Mouse (Mus musculus): ENCODE data around the gene B2m. TPM values are rescaled to one million over a fixed set of nuclear protein-coding genes. Genes with fewer than 3 reads are reported as not detected.

Gene B2m
- total and polyA plus RNA-seq, 3 experiments, result 29.6 to 2,007 (median 996) TPM

DNA sequence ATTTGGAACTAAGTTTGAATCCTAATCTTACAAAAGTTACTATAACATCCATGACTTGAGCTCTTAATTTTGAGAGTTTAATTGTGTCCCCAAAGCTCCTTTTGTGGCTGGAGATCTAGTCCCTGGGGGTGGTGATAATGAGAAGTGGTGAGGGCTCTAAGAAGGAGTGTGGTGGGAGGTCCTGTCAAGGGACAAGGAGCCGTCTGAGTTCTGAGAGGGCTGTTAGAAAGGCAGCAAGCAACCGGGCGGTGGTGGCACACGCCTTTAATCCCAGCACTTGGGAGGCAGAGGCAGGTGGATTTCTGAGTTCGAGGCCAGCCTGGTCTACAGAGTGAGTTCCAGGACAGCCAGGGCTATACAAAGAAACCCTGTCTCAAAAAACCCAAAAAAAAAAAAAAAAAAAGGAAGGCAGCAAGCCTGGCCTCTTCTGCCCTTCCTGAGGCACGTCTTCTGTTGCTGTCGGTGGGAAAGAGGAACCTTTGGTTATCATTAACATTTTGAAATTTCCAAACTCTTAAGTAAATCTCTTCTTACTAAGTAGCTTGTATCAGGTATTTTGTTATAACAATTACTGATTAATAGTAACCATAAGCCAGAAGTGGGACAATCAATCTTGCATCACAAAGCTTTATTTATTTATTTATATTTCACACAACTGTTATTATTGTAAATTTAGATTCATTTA, 6.3 kb downstream of the B2m start:
- no peak for TF ChIP-seq GATA1 (IDR thresholded peaks at IDR 0.05; ENCODE audit: borderline replicate concordance, low read length)
- no peak for TF ChIP-seq POLR2AphosphoS5 (IDR thresholded peaks at IDR 0.05; ENCODE audit: insufficient replicate concordance, low read depth, low read length)
- TF ChIP-seq TAL1 (conservative IDR thresholded peaks at IDR 0.05; ENCODE audit: low read depth, low read length), result no peak
- no peak for TF ChIP-seq GATA2 (IDR thresholded peaks at IDR 0.05; ENCODE audit: borderline replicate concordance, low read depth, low read length)
- no peak for TF ChIP-seq CTCF (IDR thresholded peaks at IDR 0.05; ENCODE audit: low read depth, low read length)
- Histone ChIP-seq H3K9me3 (replicated peaks) (no peaks in the 10 kb centered on the region), H3K36me3 (replicated peaks) (peaks cover 65% of the 10 kb centered on the region), H3K27me3 (ENCODE audit: insufficient read depth, low read length) (no peaks in the 10 kb centered on the region), H3K4me3 (ENCODE audit: low read depth, low read length) (no peak overlapping the region), H3K4me1 (ENCODE audit: insufficient read depth, low read depth, low read length) (peaks cover 65% of the 10 kb centered on the region)
- DNase-seq (ENCODE audit: low spot score) (no peak), ATAC-seq (ENCODE audit: extremely low read depth, insufficient number of reproducible peaks, low FRiP score, poor library complexity, severe bottlenecking) (no peak)

DNA sequence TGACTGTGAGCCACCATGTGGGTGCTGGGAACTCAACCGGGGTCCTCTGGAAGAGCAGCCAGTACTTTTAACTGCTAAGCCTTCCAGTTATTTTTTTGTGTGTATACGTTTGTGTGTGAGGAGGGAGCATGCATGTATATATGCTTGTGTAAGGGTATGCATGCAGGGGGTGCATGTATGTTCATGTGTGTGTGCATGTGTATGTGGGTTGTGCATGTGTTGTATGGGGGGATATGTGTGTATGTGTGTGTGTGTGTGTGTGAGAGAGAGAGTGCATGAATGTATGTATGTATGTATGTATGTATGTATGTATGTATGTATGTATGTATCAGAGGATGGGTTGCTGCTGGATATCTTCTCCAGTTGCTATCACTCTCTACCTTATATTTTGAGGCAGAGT, 7.0 kb downstream of the B2m start:
- Histone ChIP-seq H3K36me3 (replicated peaks) (peaks cover 65% of the 10 kb centered on the region), H3K9me3 (replicated peaks) (no peaks in the 10 kb centered on the region), H3K27me3 (ENCODE audit: insufficient read depth, low read length) (no peaks in the 10 kb centered on the region), H3K4me3 (ENCODE audit: low read depth, low read length) (no peak overlapping the region), H3K4me1 (ENCODE audit: insufficient read depth, low read depth, low read length) (peaks cover 59% of the 10 kb centered on the region)
- TF ChIP-seq TAL1 (conservative IDR thresholded peaks at IDR 0.05; ENCODE audit: low read depth, low read length) (no peak), POLR2AphosphoS5 (IDR thresholded peaks at IDR 0.05; ENCODE audit: insufficient replicate concordance, low read depth, low read length) (peak; percentile 65; the same call in 1 of the 2 replicates)
- ATAC-seq (ENCODE audit: extremely low read depth, insufficient number of reproducible peaks, low FRiP score, poor library complexity, severe bottlenecking) (no peak), DNase-seq (ENCODE audit: low spot score) (no peak)

DNA sequence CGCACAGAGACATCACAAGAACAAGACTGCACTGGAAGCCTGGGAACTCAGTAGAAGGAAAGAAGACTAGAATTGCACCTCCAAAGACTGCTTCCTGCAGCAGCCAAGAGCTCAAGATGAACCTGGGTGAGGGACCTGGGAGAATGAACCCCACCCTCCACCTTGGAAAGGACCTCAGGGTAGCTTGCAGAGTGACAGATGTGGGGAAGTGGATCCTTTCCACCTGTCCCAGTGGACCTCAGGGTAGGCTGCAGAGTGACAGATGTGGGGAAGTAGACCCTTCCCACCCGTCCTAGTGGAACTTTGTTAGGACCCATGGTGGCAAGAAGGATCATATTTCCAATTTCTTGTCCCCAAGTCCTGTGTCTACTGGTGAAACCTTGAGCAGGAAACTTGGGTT, 7.8 kb downstream of the B2m start:
- no peaks in the 10 kb centered on the region for H3K9me3 ChIP-seq (replicated peaks)
- DNase-seq (ENCODE audit: low spot score), result no peak
- TF ChIP-seq GATA1 (IDR thresholded peaks at IDR 0.05; ENCODE audit: borderline replicate concordance, low read length), result no peak
- no peak for TF ChIP-seq CTCF (IDR thresholded peaks at IDR 0.05; ENCODE audit: low read depth, low read length)
- TF ChIP-seq GATA2 (IDR thresholded peaks at IDR 0.05; ENCODE audit: borderline replicate concordance, low read depth, low read length), result no peak
- TF ChIP-seq TAL1 (conservative IDR thresholded peaks at IDR 0.05; ENCODE audit: low read depth, low read length), result no peak
- TF ChIP-seq POLR2AphosphoS5 (IDR thresholded peaks at IDR 0.05; ENCODE audit: insufficient replicate concordance, low read depth, low read length), result 0 out of 2 replicates have a peak, but pooled peaks have one; percentile 73
- H3K36me3 ChIP-seq (replicated peaks), result peaks cover 58% of the 10 kb centered on the region
- no peak for ATAC-seq (ENCODE audit: extremely low read depth, insufficient number of reproducible peaks, low FRiP score, poor library complexity, severe bottlenecking)
- H3K27me3 ChIP-seq (ENCODE audit: insufficient read depth, low read length), result no peaks in the 10 kb centered on the region
- peaks cover 51% of the 10 kb centered on the region for H3K4me1 ChIP-seq (ENCODE audit: insufficient read depth, low read depth, low read length)
- H3K4me3 ChIP-seq (ENCODE audit: low read depth, low read length), result no peak overlapping the region

DNA sequence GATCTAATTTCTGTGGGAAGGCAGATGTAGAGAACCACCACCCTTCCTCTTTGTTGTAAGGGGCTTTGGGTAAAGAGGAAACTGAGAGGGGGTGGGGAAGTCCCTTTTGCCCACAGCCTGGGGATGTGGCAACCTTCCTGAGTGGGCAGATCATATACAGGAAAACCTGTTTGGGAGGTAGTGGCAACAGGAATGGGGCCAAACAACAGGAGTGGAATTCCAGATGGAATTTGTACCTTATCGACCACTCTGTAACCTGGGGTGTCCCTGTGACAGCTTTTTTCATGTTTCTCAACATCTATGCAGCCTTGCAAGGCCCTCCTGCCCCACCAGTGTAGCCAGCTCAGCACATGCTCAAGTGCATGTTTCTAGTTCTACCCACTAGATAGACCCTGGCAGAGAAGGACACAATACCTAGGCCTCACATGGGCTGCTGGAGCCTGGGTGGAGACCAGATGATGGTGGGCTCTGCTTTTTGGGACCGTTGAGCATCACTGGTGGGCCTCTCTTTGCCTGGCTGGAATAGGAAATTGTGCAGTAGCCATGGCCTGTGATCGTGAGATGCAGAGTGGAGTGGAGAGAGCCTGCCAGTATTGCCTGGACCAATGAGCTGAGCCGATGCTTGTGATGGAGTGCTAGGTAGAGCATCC, 8.7 kb downstream of the B2m start:
- Histone ChIP-seq H3K27me3 (ENCODE audit: insufficient read depth, low read length) (no peaks in the 10 kb centered on the region), H3K9me3 (replicated peaks) (no peaks in the 10 kb centered on the region), H3K4me1 (ENCODE audit: insufficient read depth, low read depth, low read length) (peaks cover 42% of the 10 kb centered on the region), H3K4me3 (ENCODE audit: low read depth, low read length) (no peak overlapping the region), H3K36me3 (replicated peaks) (peaks cover 49% of the 10 kb centered on the region)
- no peak for TF ChIP-seq GATA1 (IDR thresholded peaks at IDR 0.05; ENCODE audit: borderline replicate concordance, low read length)
- no peak for TF ChIP-seq CTCF (IDR thresholded peaks at IDR 0.05; ENCODE audit: low read depth, low read length)
- TF ChIP-seq TAL1 (conservative IDR thresholded peaks at IDR 0.05; ENCODE audit: low read depth, low read length), result no peak
- TF ChIP-seq GATA2 (IDR thresholded peaks at IDR 0.05; ENCODE audit: borderline replicate concordance, low read depth, low read length), result no peak
- TF ChIP-seq POLR2AphosphoS5 (IDR thresholded peaks at IDR 0.05; ENCODE audit: insufficient replicate concordance, low read depth, low read length), result no peak
- ATAC-seq (ENCODE audit: extremely low read depth, insufficient number of reproducible peaks, low FRiP score, poor library complexity, severe bottlenecking) (no peak), DNase-seq (ENCODE audit: low spot score) (no peak)

DNA sequence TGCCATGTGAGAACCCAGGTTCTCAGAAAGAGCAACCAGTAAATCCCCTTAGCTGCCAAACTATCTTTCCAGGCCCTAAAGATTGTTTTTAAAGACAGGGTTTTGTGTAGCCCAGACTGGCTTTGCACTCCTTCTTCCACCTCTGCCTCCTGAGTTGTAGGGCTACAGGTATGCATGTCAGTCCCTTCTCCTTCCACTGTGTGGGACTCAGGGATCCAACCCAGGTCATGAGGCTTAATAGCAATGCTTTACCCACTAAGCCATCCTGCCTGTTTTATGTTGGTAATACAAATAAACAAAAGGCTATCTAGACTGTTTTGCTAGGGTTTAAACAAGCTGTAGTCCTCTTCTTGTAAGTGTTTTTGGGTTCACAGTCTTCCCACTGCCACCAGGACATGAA, 10.1 kb downstream of the B2m start:
- Histone ChIP-seq H3K9me3 (replicated peaks) (no peaks in the 10 kb centered on the region), H3K4me3 (ENCODE audit: low read depth, low read length) (no peak overlapping the region), H3K4me1 (ENCODE audit: insufficient read depth, low read depth, low read length) (peaks cover 30% of the 10 kb centered on the region), H3K36me3 (replicated peaks) (peaks cover 36% of the 10 kb centered on the region), H3K27me3 (ENCODE audit: insufficient read depth, low read length) (peaks cover 4% of the 10 kb centered on the region; the same call in 1 of the 2 replicates)
- TF ChIP-seq CTCF (IDR thresholded peaks at IDR 0.05; ENCODE audit: low read depth, low read length), result no peak
- TF ChIP-seq GATA1 (IDR thresholded peaks at IDR 0.05; ENCODE audit: borderline replicate concordance, low read length), result no peak
- no peak for TF ChIP-seq TAL1 (conservative IDR thresholded peaks at IDR 0.05; ENCODE audit: low read depth, low read length)
- TF ChIP-seq GATA2 (IDR thresholded peaks at IDR 0.05; ENCODE audit: borderline replicate concordance, low read depth, low read length), result no peak
- TF ChIP-seq POLR2AphosphoS5 (IDR thresholded peaks at IDR 0.05; ENCODE audit: insufficient replicate concordance, low read depth, low read length), result no peak
- no peak for ATAC-seq (ENCODE audit: extremely low read depth, insufficient number of reproducible peaks, low FRiP score, poor library complexity, severe bottlenecking)
- DNase-seq (ENCODE audit: low spot score), result no peak

DNA sequence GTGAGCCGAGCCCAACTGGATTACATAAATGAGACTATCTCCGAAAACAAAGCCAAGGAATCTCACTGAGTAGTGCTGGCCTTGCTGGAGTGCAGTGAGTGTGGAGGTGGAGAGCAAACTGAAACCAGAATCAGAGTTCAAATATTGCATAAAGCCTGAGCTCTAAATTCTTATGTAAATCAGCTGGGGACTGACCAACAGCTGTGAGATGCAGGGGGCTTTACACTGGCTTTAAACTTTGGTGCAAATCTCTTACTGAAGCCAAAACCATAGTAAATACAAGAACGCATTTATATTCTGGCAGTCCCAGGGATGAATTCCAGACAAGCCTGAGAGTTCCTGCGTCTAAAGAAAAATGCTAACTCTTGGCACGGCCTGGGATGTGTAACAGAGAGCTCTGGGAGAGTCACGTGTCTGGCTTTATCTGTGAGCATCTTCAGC, 10.9 kb downstream of the B2m start:
- ATAC-seq (ENCODE audit: extremely low read depth, insufficient number of reproducible peaks, low FRiP score, poor library complexity, severe bottlenecking), result no peak
- no peak for DNase-seq (ENCODE audit: low spot score)
- Histone ChIP-seq H3K36me3 (replicated peaks) (peaks cover 28% of the 10 kb centered on the region), H3K27me3 (ENCODE audit: insufficient read depth, low read length) (peaks cover 4% of the 10 kb centered on the region; the same call in 1 of the 2 replicates), H3K4me3 (ENCODE audit: low read depth, low read length) (no peak overlapping the region), H3K4me1 (ENCODE audit: insufficient read depth, low read depth, low read length) (peaks cover 23% of the 10 kb centered on the region), H3K9me3 (replicated peaks) (no peaks in the 10 kb centered on the region)
- TF ChIP-seq GATA2 (IDR thresholded peaks at IDR 0.05; ENCODE audit: borderline replicate concordance, low read depth, low read length) (no peak), TAL1 (conservative IDR thresholded peaks at IDR 0.05; ENCODE audit: low read depth, low read length) (no peak), CTCF (IDR thresholded peaks at IDR 0.05; ENCODE audit: low read depth, low read length) (no peak), GATA1 (IDR thresholded peaks at IDR 0.05; ENCODE audit: borderline replicate concordance, low read length) (no peak), POLR2AphosphoS5 (IDR thresholded peaks at IDR 0.05; ENCODE audit: insufficient replicate concordance, low read depth, low read length) (no peak)

All from G1E (cell line).